Comparison of ENCODE assay signal across 8 mouse cellular contexts in the genomic region with DNA sequence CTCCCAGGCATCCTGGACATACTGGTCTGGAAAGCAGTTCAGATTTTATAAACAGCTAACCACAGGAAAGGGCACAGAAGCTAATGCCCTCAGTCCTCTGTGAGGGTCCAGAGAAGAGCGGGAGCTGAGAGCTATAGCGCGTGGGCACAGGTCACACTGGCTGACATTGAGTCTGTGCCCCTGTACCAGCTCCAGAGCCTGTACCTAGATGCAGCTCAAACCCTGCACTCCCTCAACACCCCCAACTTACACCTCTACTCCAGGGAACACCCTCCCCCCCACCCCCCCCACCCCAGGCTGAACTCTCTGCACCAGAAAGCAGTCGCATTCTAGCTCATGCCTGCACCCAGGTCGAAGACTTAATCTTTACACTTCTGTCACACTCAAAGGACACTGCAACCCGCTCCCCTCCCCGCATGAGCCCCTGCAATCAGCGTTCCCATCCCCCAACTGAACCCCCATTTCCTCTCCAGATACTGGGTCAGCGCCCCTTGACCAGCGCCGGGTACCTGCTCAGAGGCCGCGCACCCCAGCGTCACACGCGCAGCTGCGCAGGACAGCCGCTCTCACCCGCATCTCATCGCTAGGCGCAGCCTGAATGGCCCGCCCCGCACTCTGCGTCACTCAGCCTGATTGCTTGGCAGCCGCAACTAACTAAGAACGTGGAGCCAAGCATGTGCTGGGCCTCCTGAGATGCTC. TPM values are rescaled to one million over a fixed set of nuclear protein-coding genes. Genes with fewer than 3 reads are reported as not detected.
DNase-seq lines count a peak whose midpoint lies in the region; ATAC-seq and TF ChIP-seq lines count a peak whose summit lies in the region.

No protein-coding gene starts in this region.

- DNase-seq in ES-E14 (ENCODE audit: low read depth, low spot score): peak; percentile 26
- DNase-seq in adrenal gland, postnatal 14 days: peak; percentile 70
- peak; percentile 50 for DNase-seq in heart, postnatal 4 days
- DNase-seq in left cerebral cortex, postnatal 25 days (ENCODE audit: low spot score in 2 of 2): peak; percentile 69 to 82
- DNase-seq in thymus, postnatal 10 days (ENCODE audit: low spot score in 2 of 2): no peak

- no peak for TF ChIP-seq CTCF in small intestine, adult 2 months (IDR thresholded peaks at IDR 0.05; ENCODE audit: extremely low read depth, insufficient read length, insufficient replicate concordance, low read depth, low read length)

- H3K9ac ChIP-seq in ES-E14 (ENCODE audit: insufficient read depth, low read depth, low read length, poor library complexity, severe bottlenecking): peak overlapping the region; percentile 39; the same call in 1 of the 2 replicates
- peak overlapping the region; percentile 57 for H3K9ac ChIP-seq in embryonic facial prominence, embryonic 13.5 days

- peak; percentile 63; the same call in 1 of the 2 replicates for ATAC-seq in embryonic facial prominence, embryonic 13.5 days (ENCODE audit: insufficient number of reproducible peaks, insufficient read depth, low FRiP score, low TSS enrichment, low read depth)
- ATAC-seq in megakaryocyte-erythroid progenitor cell, adult 5-6 weeks (replicated peaks; ENCODE audit: low FRiP score, low TSS enrichment, poor library complexity, severe bottlenecking): peak; percentile 59

- no peaks in the 10 kb centered on the region for H3K36me3 ChIP-seq in ES-E14 (ENCODE audit: control insufficient read depth, insufficient read depth, low read length, poor library complexity, severe bottlenecking)
- H3K36me3 ChIP-seq in embryonic facial prominence, embryonic 13.5 days: no peaks in the 10 kb centered on the region
- H3K36me3 ChIP-seq in small intestine, adult 2 months (ENCODE audit: control insufficient read depth, insufficient read depth, low read length): no peaks in the 10 kb centered on the region

- no peak for TF ChIP-seq POLR2A in small intestine, adult 2 months (IDR thresholded peaks at IDR 0.05; ENCODE audit: low read depth, low read length)

- no peak overlapping the region for H3K27ac ChIP-seq in ES-E14 (ENCODE audit: insufficient read depth, low read depth, low read length, poor library complexity, severe bottlenecking)
- no peak overlapping the region for H3K27ac ChIP-seq in embryonic facial prominence, embryonic 13.5 days
- no peak overlapping the region for H3K27ac ChIP-seq in small intestine, adult 2 months (ENCODE audit: insufficient read depth, low read depth, low read length)

- WGBS in embryonic facial prominence, embryonic 13.5 days: 6% methylated on average over 26 of the region's 26 CpGs
- 8% methylated on average over 26 of the region's 26 CpGs for WGBS in small intestine, adult 2 months

- H3K4me3 ChIP-seq in ES-E14 (ENCODE audit: insufficient read depth in 1 of 2, low read depth in 1 of 2, low read length in 2 of 2, poor library complexity in 1 of 2, severe bottlenecking in 1 of 2): peak overlapping the region; percentile 30 to 51; a peak in 3 of 4 replicates
- H3K4me3 ChIP-seq in embryonic facial prominence, embryonic 13.5 days: peak overlapping the region; percentile 37
- peak overlapping the region; percentile 44 for H3K4me3 ChIP-seq in small intestine, adult 2 months (ENCODE audit: low read depth, low read length)

- peaks cover 31% of the 10 kb centered on the region for H3K27me3 ChIP-seq in embryonic facial prominence, embryonic 13.5 days
- peaks cover 16% of the 10 kb centered on the region for H3K27me3 ChIP-seq in small intestine, adult 2 months (ENCODE audit: control insufficient read depth, insufficient read depth, low read length)

- peak overlapping the region; percentile 70 for H3K4me2 ChIP-seq in embryonic facial prominence, embryonic 13.5 days

- intact Hi-C loops in left cerebral cortex, postnatal 25 days (cut with DNase I): no loop called here

- in situ Hi-C loops in ES-E14 (cut with MboI; ENCODE audit: low sequenced_read_pairs in 2 of 2, unreplicated experiment in 2 of 2): no loop called here

- peaks cover 0 to 2% of the 10 kb centered on the region in 2 experiments; a peak in 1 of 4 replicates for H3K4me1 ChIP-seq in ES-E14 (ENCODE audit: control insufficient read depth in 2 of 2, insufficient read depth in 2 of 2, low read length in 2 of 2, poor library complexity in 1 of 2)
- H3K4me1 ChIP-seq in embryonic facial prominence, embryonic 13.5 days: 0 out of 2 replicates have a peak, but pooled peaks cover 11% of the 10 kb centered on the region
- H3K4me1 ChIP-seq in small intestine, adult 2 months (ENCODE audit: control insufficient read depth, insufficient read depth, insufficient read length, low read length): peaks cover 7% of the 10 kb centered on the region

- no peaks in the 10 kb centered on the region for H3K9me3 ChIP-seq in ES-E14 (ENCODE audit: control insufficient read depth, insufficient read depth, low read depth, low read length)
- no peaks in the 10 kb centered on the region for H3K9me3 ChIP-seq in embryonic facial prominence, embryonic 13.5 days

TF ChIP-seq in ES-E14, 5 proteins besides CTCF, POLR2A, EP300 and RAD21:
- TF ChIP-seq ZC3H11A (IDR thresholded peaks at IDR 0.05; ENCODE audit: borderline replicate concordance, low read depth, low read length): no peak
- no peak for TF ChIP-seq MAFK (IDR thresholded peaks at IDR 0.05; ENCODE audit: insufficient read depth, low read depth, low read length)
- TF ChIP-seq HCFC1 (IDR thresholded peaks at IDR 0.05; ENCODE audit: borderline replicate concordance, insufficient read depth, low read length): no peak
- no peak for TF ChIP-seq CHD2 (IDR thresholded peaks at IDR 0.05; ENCODE audit: low read depth, low read length)
- no peak for TF ChIP-seq ZNF384 (IDR thresholded peaks at IDR 0.05; ENCODE audit: low read depth, low read length)

RNA-seq across cellular contexts. Expression of a gene that starts 0.9 kb away (rescaled TPM):
- 0.54 and 0.63 TPM in 2 replicates for total RNA-seq in ES-E14 (2012; rRNA removed)
- 2.4 and 4.8 TPM in 2 replicates for total RNA-seq in adrenal gland, postnatal 14 days (2021)
- polyA plus RNA-seq in embryonic facial prominence, embryonic 13.5 days (2015; fragmentation: Nextera tagmentation; extraction: Ambion mirVana): 0.21 and 0.44 TPM in 2 replicates
- total RNA-seq in heart, postnatal 4 days (2021): 1 to 10 TPM in 1 of 2 experiments, under 1 TPM in 1; 0.33 to 1.0 TPM
- 10 to 100 TPM; 32.3 to 44.9 TPM for total RNA-seq in left cerebral cortex, postnatal 25 days (2021)
- total RNA-seq in megakaryocyte-erythroid progenitor cell, adult 5-6 weeks (2014; fragmentation: Nextera tagmentation): 0.15 TPM in 1 of 2 replicates, not detected in the other
- 0.23 TPM in 1 of 2 replicates, not detected in the other for total RNA-seq in megakaryocyte-erythroid progenitor cell, adult 5-6 weeks (2017)
- 1.8 and 3.4 TPM in 2 replicates for polyA plus RNA-seq in small intestine, adult 2 months (2012; rRNA removed)

RNA-seq across cellular contexts. Expression of a gene that starts 8.9 kb away (rescaled TPM):
- total RNA-seq in ES-E14 (2012; rRNA removed): 7.1 and 8.4 TPM in 2 replicates
- 15.4 and 17.5 TPM in 2 replicates for total RNA-seq in adrenal gland, postnatal 14 days (2021)
- 28.6 and 31.7 TPM in 2 replicates for polyA plus RNA-seq in embryonic facial prominence, embryonic 13.5 days (2015; fragmentation: Nextera tagmentation; extraction: Ambion mirVana)
- 10 to 100 TPM; 10.5 to 12.6 TPM for total RNA-seq in heart, postnatal 4 days (2021)
- total RNA-seq in left cerebral cortex, postnatal 25 days (2021): 10 to 100 TPM; 30.3 to 34.7 TPM
- 6.0 and 18.0 TPM in 2 replicates for total RNA-seq in megakaryocyte-erythroid progenitor cell, adult 5-6 weeks (2014; fragmentation: Nextera tagmentation)
- total RNA-seq in megakaryocyte-erythroid progenitor cell, adult 5-6 weeks (2017): 5.2 and 10.6 TPM in 2 replicates
- 11.0 and 14.6 TPM in 2 replicates for polyA plus RNA-seq in small intestine, adult 2 months (2012; rRNA removed)

RNA-seq across cellular contexts. Expression of a gene that starts 40.5 kb away (rescaled TPM):
- 138 and 230 TPM in 2 replicates for total RNA-seq in ES-E14 (2012; rRNA removed)
- 144 and 165 TPM in 2 replicates for total RNA-seq in adrenal gland, postnatal 14 days (2021)
- 140 and 145 TPM in 2 replicates for polyA plus RNA-seq in embryonic facial prominence, embryonic 13.5 days (2015; fragmentation: Nextera tagmentation; extraction: Ambion mirVana)
- 100 to 1,000 TPM; 118 to 133 TPM for total RNA-seq in heart, postnatal 4 days (2021)
- 100 to 1,000 TPM; 145 to 149 TPM for total RNA-seq in left cerebral cortex, postnatal 25 days (2021)
- total RNA-seq in megakaryocyte-erythroid progenitor cell, adult 5-6 weeks (2014; fragmentation: Nextera tagmentation): 40.4 and 44.0 TPM in 2 replicates
- total RNA-seq in megakaryocyte-erythroid progenitor cell, adult 5-6 weeks (2017): 26.4 and 51.9 TPM in 2 replicates
- 31.2 and 39.0 TPM in 2 replicates for polyA plus RNA-seq in small intestine, adult 2 months (2012; rRNA removed)

Comparison
In these comparisons a context has a peak if more than half of its experiments do, and no peak if none do; other contexts are left out.
1. DNase-seq: peak in ES-E14 (single experiment), adrenal gland, postnatal 14 days (single experiment), heart, postnatal 4 days (single experiment) and left cerebral cortex, postnatal 25 days (2 of 2); none in thymus, postnatal 10 days (0 of 2).
2. Peak in every context shown above with its lines, with median percentiles within 50 percentile points of each other: H3K4me3 ChIP-seq.